Mouse (Mus musculus) MEL (cell line): ENCODE measurements around the gene Metrn.

Source experiments
- CHD1 ChIP-seq: IDR thresholded peaks from 2 replicates; pipeline ENCODE4 v1.6.1; 2012; ENCODE audit warnings: low read depth, mild to moderate bottlenecking, inconsistent platforms, low read length, improper control_type of control experiment
- CTCF ChIP-seq, 3 experiments: IDR thresholded peaks in 2 of 3; conservative IDR thresholded peaks in 1 of 3; 2 replicates each; pipeline ENCODE4 v1.5.1; 2011 to 2012; ENCODE audit warnings: low read length in 3 of 3, low read depth in 2 of 3, mild to moderate bottlenecking in 2 of 3, improper control_type of control experiment in 1 of 3, inconsistent platforms in 1 of 3, mixed read lengths in 1 of 3, moderate library complexity in 1 of 3; ENCODE audit not compliant: control insufficient read depth in 1 of 3, insufficient read depth in 1 of 3, poor library complexity in 1 of 3, severe bottlenecking in 1 of 3
- EP300 ChIP-seq, 2 experiments: IDR thresholded peaks; 2 replicates each; pipeline ENCODE4 v1.6.1; 2011; ENCODE audit warnings: improper control_type of control experiment in 2 of 2, low read length in 2 of 2, low read depth in 1 of 2, mild to moderate bottlenecking in 1 of 2
- JUND ChIP-seq: IDR thresholded peaks from 2 replicates; pipeline ENCODE4 v1.6.1; 2011; ENCODE audit warnings: low read depth, mild to moderate bottlenecking, improper control_type of control experiment, low read length
- POLR2A ChIP-seq, 2 experiments: IDR thresholded peaks; 2 replicates each; pipeline ENCODE4 v1.6.1; 2011 to 2012; ENCODE audit warnings: low read length in 2 of 2, mild to moderate bottlenecking in 2 of 2, control low read depth in 1 of 2, improper control_type of control experiment in 1 of 2, low read depth in 1 of 2, moderate library complexity in 1 of 2; ENCODE audit not compliant: control insufficient read depth in 1 of 2, insufficient read depth in 1 of 2, poor library complexity in 1 of 2
- POLR2AphosphoS5 ChIP-seq: IDR thresholded peaks from 2 replicates; pipeline ENCODE4 v1.6.1; 2012; ENCODE audit warnings: low read depth, borderline replicate concordance, mild to moderate bottlenecking, inconsistent platforms, low read length, moderate library complexity, mixed read lengths
- SMC3 ChIP-seq: IDR thresholded peaks from 2 replicates; pipeline ENCODE4 v1.6.1; 2011; ENCODE audit warnings: low read depth, low read length, improper control_type of control experiment
- TAL1 ChIP-seq: IDR thresholded peaks from 2 replicates; pipeline ENCODE4 v1.6.1; 2012; ENCODE audit warnings: mild to moderate bottlenecking, inconsistent platforms, low read length, moderate library complexity, mixed read lengths
- TCF12 ChIP-seq: IDR thresholded peaks from 2 replicates; pipeline ENCODE4 v1.6.1; 2014; ENCODE audit warnings: low read depth, mild to moderate bottlenecking, inconsistent platforms, low read length, improper control_type of control experiment, moderate library complexity
- USF1 ChIP-seq: IDR thresholded peaks from 2 replicates; pipeline ENCODE4 v1.6.1; 2014; ENCODE audit warnings: low read depth, mild to moderate bottlenecking, inconsistent platforms, low read length, improper control_type of control experiment, moderate library complexity

DNA sequence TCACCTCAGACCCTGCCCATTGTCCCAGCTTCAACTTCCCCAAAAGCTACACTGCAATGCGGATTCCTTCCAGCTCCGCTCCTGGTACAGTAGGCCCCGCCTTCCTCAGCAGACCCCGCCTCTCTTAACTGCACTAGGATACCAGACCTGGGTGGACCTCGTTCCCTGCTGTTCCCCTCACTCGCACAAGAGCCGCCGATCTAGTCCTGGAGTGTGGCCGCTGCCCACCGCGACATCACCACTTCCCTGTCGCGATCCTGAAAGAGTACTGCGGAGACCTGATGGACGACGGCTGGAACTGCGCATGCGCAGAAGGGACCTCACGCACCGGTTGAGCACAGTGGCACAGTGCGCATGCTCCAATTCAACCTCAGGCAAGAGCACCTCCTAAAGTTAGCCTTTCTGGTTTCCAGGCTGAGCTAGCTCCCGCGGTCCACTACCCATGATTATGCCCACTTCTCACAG lies 11.6 kb downstream of the Metrn start, which contains the start of gene Haghl:
- TF ChIP-seq CTCF (IDR thresholded peaks at IDR 0.05 in 2 of 3, conservative IDR thresholded peaks at IDR 0.05 in 1 of 3; ENCODE audit: control insufficient read depth in 1 of 3, insufficient read depth in 1 of 3, low read depth in 2 of 3, low read length in 3 of 3, poor library complexity in 1 of 3, severe bottlenecking in 1 of 3) (no peak), TAL1 (no peak), USF1 (no peak), POLR2A (IDR thresholded peaks at IDR 0.05; ENCODE audit: control insufficient read depth in 1 of 2, insufficient read depth in 1 of 2, low read depth in 1 of 2, low read length in 2 of 2, poor library complexity in 1 of 2) (peak; percentile 50 to 86; a peak in 3 of 4 replicates), EP300 (IDR thresholded peaks at IDR 0.05; ENCODE audit: low read depth in 1 of 2, low read length in 2 of 2) (no peak), JUND (no peak), POLR2AphosphoS5 (no peak), TCF12 (peak; percentile 21; the same call in 1 of the 2 replicates), SMC3 (no peak), CHD1 (no peak)
